In the genomic region with DNA sequence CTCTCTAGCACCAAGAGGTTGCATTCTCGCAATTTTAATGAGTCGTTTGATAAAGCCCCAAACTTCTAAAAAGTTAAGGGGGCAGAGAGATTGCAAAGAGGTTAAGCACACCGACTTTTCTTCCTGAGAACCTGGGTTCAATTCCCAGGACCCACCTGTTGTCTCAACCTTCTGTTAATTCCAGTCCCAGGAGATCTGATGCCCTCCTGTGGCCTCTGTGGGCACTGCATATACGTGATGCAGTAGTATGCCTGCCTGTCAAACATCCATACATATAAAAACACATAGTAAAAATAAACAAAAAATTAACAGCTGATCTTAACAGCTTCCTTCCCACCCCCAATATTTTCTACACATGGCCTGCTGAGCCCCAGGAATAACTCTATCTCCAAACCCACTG, we compare ENCODE assay signal across 8 mouse cellular contexts.
DNase-seq lines count a peak whose midpoint lies in the region; ATAC-seq and TF ChIP-seq lines count a peak whose summit lies in the region.

No protein-coding gene starts in this region.

- no peak for TF ChIP-seq POLR2A in MEL (IDR thresholded peaks at IDR 0.05; ENCODE audit: control insufficient read depth in 1 of 2, insufficient read depth in 1 of 2, low read depth in 1 of 2, low read length in 2 of 2, poor library complexity in 1 of 2)

- TF ChIP-seq EP300 in MEL (IDR thresholded peaks at IDR 0.05; ENCODE audit: low read depth in 1 of 2, low read length in 2 of 2): no peak

- no peak overlapping the region for H3K4me3 ChIP-seq in hindbrain, embryonic 10.5 days
- no peak overlapping the region for H3K4me3 ChIP-seq in hindbrain, embryonic 16.5 days (ENCODE audit: low read length)
- H3K4me3 ChIP-seq in MEL (ENCODE audit: control insufficient read depth in 1 of 2, insufficient read depth in 1 of 2, low read depth in 2 of 2, low read length in 2 of 2): no peak overlapping the region
- H3K4me3 ChIP-seq in forebrain, embryonic 12.5 days (replicated peaks): no peak overlapping the region

- H3K36me3 ChIP-seq in hindbrain, embryonic 10.5 days: no peaks in the 10 kb centered on the region
- H3K36me3 ChIP-seq in hindbrain, embryonic 16.5 days (ENCODE audit: control insufficient read depth, insufficient read depth, low read length): no peaks in the 10 kb centered on the region
- H3K36me3 ChIP-seq in MEL (ENCODE audit: control insufficient read depth in 1 of 2, insufficient read depth in 2 of 2, low read length in 2 of 2): no peaks in the 10 kb centered on the region
- no peaks in the 10 kb centered on the region for H3K36me3 ChIP-seq in forebrain, embryonic 12.5 days (replicated peaks)

- H3K9ac ChIP-seq in hindbrain, embryonic 16.5 days (ENCODE audit: low read depth, low read length): no peak overlapping the region
- no peak overlapping the region for H3K9ac ChIP-seq in MEL (ENCODE audit: control insufficient read depth, low read depth, low read length, poor library complexity, severe bottlenecking)
- H3K9ac ChIP-seq in forebrain, embryonic 12.5 days: no peak overlapping the region

- no peak overlapping the region for H3K27ac ChIP-seq in hindbrain, embryonic 10.5 days
- H3K27ac ChIP-seq in hindbrain, embryonic 16.5 days (ENCODE audit: low read depth, low read length): no peak overlapping the region
- no peak overlapping the region for H3K27ac ChIP-seq in MEL (ENCODE audit: control insufficient read depth, low read depth, low read length)
- H3K27ac ChIP-seq in forebrain, embryonic 12.5 days: no peak overlapping the region

- H3K4me2 ChIP-seq in hindbrain, embryonic 16.5 days (ENCODE audit: low read length): no peak overlapping the region
- no peak overlapping the region for H3K4me2 ChIP-seq in forebrain, embryonic 12.5 days

- 0 out of 2 replicates have a peak, but pooled peaks have one; percentile 1 for TF ChIP-seq RAD21 in MEL (IDR thresholded peaks at IDR 0.05; ENCODE audit: low read depth, low read length)

- no peaks in the 10 kb centered on the region for H3K27me3 ChIP-seq in hindbrain, embryonic 10.5 days (ENCODE audit: insufficient read depth, poor library complexity, severe bottlenecking)
- no peaks in the 10 kb centered on the region for H3K27me3 ChIP-seq in hindbrain, embryonic 16.5 days (replicated peaks; ENCODE audit: control insufficient read depth, insufficient read depth, low read length)
- H3K27me3 ChIP-seq in MEL (ENCODE audit: control insufficient read depth in 1 of 2, insufficient read depth in 2 of 2, low read length in 2 of 2): no peaks in the 10 kb centered on the region
- H3K27me3 ChIP-seq in forebrain, embryonic 12.5 days: no peaks in the 10 kb centered on the region

- peak; percentile 30 for DNase-seq in hindbrain, embryonic 10.5 days (ENCODE audit: low spot score)
- DNase-seq in 3T3-L1 (ENCODE audit: low read depth, low spot score) (peak; percentile 39), MEL (ENCODE audit: low read depth, low spot score) (peak; percentile 1)
- DNase-seq in cerebellum, postnatal 25 days: peak; percentile 25 to 63
- DNase-seq in lung, postnatal 36 days: peak; percentile 70
- DNase-seq in gastrocnemius, postnatal 14 days: no peak

- peak; percentile 13 to 30 (median 26); a peak in 3 of 6 replicates for TF ChIP-seq CTCF in MEL (IDR thresholded peaks at IDR 0.05 in 2 of 3, conservative IDR thresholded peaks at IDR 0.05 in 1 of 3; ENCODE audit: control insufficient read depth in 1 of 3, insufficient read depth in 1 of 3, low read depth in 2 of 3, low read length in 3 of 3, poor library complexity in 1 of 3, severe bottlenecking in 1 of 3)

- intact Hi-C loops in gastrocnemius, postnatal 14 days (cut with DNase I; ENCODE audit: low total_unique reads): no loop called here

- no peaks in the 10 kb centered on the region for H3K79me2 ChIP-seq in MEL (ENCODE audit: control insufficient read depth, insufficient read depth, low read length, poor library complexity)

- WGBS in hindbrain, embryonic 10.5 days: 69% methylated on average over 4 of the region's 4 CpGs
- 83% methylated on average over 4 of the region's 4 CpGs for WGBS in hindbrain, embryonic 16.5 days
- WGBS in forebrain, embryonic 12.5 days: 61% methylated on average over 4 of the region's 4 CpGs

- H3K4me1 ChIP-seq in hindbrain, embryonic 10.5 days (replicated peaks): peaks cover 20% of the 10 kb centered on the region
- H3K4me1 ChIP-seq in hindbrain, embryonic 16.5 days (ENCODE audit: control insufficient read depth, insufficient read depth, low read depth, low read length): no peaks in the 10 kb centered on the region
- no peaks in the 10 kb centered on the region for H3K4me1 ChIP-seq in MEL (ENCODE audit: control insufficient read depth in 1 of 2, insufficient read depth in 2 of 2, low read length in 2 of 2)
- H3K4me1 ChIP-seq in forebrain, embryonic 12.5 days: peaks cover 16% of the 10 kb centered on the region; the same call in 1 of the 2 replicates

- H3K9me3 ChIP-seq in hindbrain, embryonic 10.5 days: no peaks in the 10 kb centered on the region
- no peaks in the 10 kb centered on the region for H3K9me3 ChIP-seq in hindbrain, embryonic 16.5 days (ENCODE audit: control insufficient read depth, low read length)
- H3K9me3 ChIP-seq in MEL (replicated peaks; ENCODE audit: insufficient read depth, low read length): no peaks in the 10 kb centered on the region
- H3K9me3 ChIP-seq in forebrain, embryonic 12.5 days: no peaks in the 10 kb centered on the region

- no peak for ATAC-seq in hindbrain, embryonic 16.5 days
- ATAC-seq in forebrain, embryonic 12.5 days (ENCODE audit: low FRiP score): no peak

TF ChIP-seq in MEL, 35 proteins besides CTCF, POLR2A, EP300 and RAD21:
- no peak for TF ChIP-seq TBP (IDR thresholded peaks at IDR 0.05; ENCODE audit: low read depth, low read length)
- TF ChIP-seq UBTF (IDR thresholded peaks at IDR 0.05; ENCODE audit: borderline replicate concordance, insufficient read depth, low read depth, low read length): no peak
- no peak for TF ChIP-seq SIN3A (IDR thresholded peaks at IDR 0.05; ENCODE audit: low read length)
- no peak for TF ChIP-seq SMC3 (IDR thresholded peaks at IDR 0.05; ENCODE audit: low read depth, low read length)
- no peak for TF ChIP-seq ZNF384 (IDR thresholded peaks at IDR 0.05; ENCODE audit: low read depth, low read length)
